Mouse (Mus musculus): ENCODE measurements at regions not wholly inside any gene's neighbourhood (a gene's known extent, or its start where the extent isn't known, plus 50 kb on each side); places are given as distances from the start of the nearest gene placed in this dataset.
"Not testable (repeated sequence)": the region's sequence is repeated elsewhere in the genome, so short reads cannot be mapped to it uniquely, and the experiment has no call there.

DNA sequence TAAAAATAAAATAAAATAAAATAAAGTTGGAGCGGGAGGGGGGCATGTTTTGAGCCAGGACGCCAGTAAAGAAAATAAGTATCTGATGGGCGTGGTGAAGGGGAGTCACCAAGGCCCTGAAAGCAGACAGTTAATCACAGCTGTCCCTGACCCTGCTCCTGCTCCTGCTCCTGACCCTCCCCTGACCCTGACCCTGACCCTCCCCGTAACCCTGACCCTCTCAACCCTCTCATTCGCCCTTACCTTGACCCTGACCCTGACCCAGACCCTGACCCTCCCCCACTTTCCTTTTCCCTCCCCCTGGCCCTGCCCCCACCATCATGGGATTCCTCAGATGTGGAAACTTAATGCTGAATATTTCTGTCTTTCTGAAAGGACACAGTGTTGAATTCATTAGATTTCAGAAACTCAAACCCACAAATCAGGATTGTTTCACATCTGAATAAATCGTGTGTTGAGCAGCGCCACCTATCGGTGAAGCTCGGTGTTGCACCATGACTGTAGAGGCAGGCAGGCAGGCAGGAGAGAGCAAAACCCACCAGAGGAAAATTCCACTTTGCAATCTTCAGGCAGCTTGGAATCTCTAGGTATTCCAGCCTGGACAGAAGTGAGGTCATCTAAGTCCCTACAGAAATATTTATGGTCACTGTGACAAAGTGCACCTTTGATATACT lies 145.9 kb upstream of the Rhobtb1 start:
- ATAC-seq: peak; percentile 24; the same call in 1 of the 2 replicates
- Histone ChIP-seq H3K9me3 (replicated peaks) (no peaks in the 10 kb centered on the region; the same call in 1 of the 2 replicates), H3K36me3 (ENCODE audit: poor library complexity, severe bottlenecking) (no peaks in the 10 kb centered on the region), H3K4me1 (no peaks in the 10 kb centered on the region), H3K9ac (no peak overlapping the region), H3K27ac (no peak overlapping the region), H3K4me3 (no peak overlapping the region), H3K27me3 (no peaks in the 10 kb centered on the region), H3K4me2 (no peak overlapping the region)
- WGBS: 49% methylated on average over 9 of the region's 9 CpGs

DNA sequence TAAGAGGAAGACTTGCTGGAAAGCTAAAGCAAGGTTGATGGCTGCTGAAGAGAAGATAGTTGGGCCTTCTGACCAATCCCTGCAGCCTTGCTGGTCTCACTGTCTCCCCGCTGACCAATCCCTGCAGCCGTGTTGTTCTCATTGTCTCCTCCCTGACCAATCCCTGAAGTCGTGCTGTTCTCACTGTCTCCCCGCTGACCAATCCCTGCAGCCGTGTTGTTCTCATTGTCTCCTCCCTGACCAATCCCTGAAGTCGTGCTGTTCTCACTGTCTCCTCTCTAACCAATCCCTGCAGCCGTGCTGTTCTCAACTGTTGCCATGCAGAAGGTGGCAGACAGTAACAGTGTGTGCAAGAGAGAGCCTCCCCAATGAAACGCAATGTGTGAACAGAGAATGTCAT lies 142.6 kb upstream of the Rhobtb1 start:
- H3K36me3 ChIP-seq (ENCODE audit: poor library complexity, severe bottlenecking); H3K4me1 ChIP-seq; H3K4me2 ChIP-seq; H3K27me3 ChIP-seq; H3K9ac ChIP-seq; ATAC-seq; H3K4me3 ChIP-seq; H3K9me3 ChIP-seq (replicated peaks); H3K27ac ChIP-seq: not testable (repeated sequence)
- WGBS: 93% methylated on average over 8 of the region's 8 CpGs

- peak; percentile 50; the same call in 1 of the 2 replicates for ATAC-seq
- H3K4me2 ChIP-seq: peak overlapping the region; percentile 18; the same call in 1 of the 2 replicates
- H3K27ac ChIP-seq: peak overlapping the region; percentile 25; the same call in 1 of the 2 replicates
- no peaks in the 10 kb centered on the region for H3K4me1 ChIP-seq
- H3K4me3 ChIP-seq: no peak overlapping the region
- H3K9ac ChIP-seq: no peak overlapping the region
- no peaks in the 10 kb centered on the region for H3K27me3 ChIP-seq
- WGBS: 72% methylated on average over 30 of the region's 30 CpGs
- no peaks in the 10 kb centered on the region for H3K36me3 ChIP-seq (ENCODE audit: poor library complexity, severe bottlenecking)
- no peaks in the 10 kb centered on the region for H3K9me3 ChIP-seq (replicated peaks)
Measured at GRCm38 (mm10) chr10:69020811-69021743, 130.2 kb upstream of the Rhobtb1 start.

DNA sequence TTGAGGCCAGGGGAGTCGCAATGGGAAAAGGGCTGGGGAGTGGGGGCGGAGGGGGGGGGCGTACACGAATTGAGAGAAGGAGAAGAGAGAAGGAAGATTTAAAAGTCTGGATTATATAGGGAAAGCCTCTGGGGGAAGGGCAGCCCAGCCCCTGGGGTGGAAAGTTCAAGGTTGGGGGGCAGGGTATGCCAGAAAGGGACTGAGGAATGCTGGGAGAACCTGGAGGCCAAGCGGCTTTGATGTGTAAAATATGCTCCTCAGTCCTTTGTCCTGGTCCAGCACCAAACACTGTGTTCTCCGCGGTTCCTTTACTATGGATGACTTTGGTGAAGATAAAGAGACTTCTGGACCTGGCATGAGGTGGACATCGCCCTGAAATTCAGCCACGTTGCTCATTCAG lies 117.8 kb upstream of the Rhobtb1 start:
- no peak overlapping the region for H3K27ac ChIP-seq
- WGBS: 73% methylated on average over 9 of the region's 9 CpGs

DNA sequence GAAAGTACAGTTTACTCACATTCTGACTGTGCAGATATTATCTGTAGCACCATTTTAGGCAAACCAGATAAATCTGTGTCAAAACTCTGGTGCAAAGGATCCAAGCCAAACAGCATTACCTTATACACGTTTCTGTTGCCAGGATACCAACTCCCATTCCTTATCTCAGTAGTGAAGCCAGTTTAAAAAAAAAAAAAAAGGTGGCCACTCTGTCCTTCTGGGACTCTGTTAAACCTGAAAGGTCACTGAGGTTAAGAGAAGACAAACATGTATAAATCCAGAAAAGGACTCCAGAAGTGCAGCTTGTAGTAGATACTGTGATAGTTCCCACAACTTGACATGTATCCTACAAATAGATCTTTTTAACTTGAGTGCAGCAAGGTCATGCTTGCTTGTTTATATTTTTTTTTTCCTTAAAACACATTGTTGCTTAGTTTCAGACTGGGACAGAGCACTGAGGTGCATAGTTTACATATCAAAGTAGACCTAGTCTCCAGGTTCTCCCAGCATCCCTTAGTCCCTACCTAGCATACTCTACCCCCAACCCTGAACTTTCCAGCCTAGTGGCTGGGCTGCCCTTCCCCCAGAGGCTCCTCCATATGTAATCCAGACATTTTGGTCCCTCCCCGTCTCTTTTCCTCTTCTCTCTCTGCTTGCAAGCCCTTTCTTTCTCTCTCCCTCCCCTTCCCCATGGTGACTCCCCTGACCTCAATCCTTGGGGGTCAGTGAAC lies 116.7 kb upstream of the Rhobtb1 start:
- Histone ChIP-seq H3K27ac (no peak overlapping the region), H3K4me2 (no peak overlapping the region), H3K9ac (no peak overlapping the region), H3K4me1 (no peaks in the 10 kb centered on the region), H3K27me3 (no peaks in the 10 kb centered on the region), H3K9me3 (replicated peaks) (no peaks in the 10 kb centered on the region; the same call in 1 of the 2 replicates), H3K4me3 (no peak overlapping the region), H3K36me3 (ENCODE audit: poor library complexity, severe bottlenecking) (no peaks in the 10 kb centered on the region)
- no peak for ATAC-seq
- WGBS: 60% methylated on average over 2 of the region's 2 CpGs

More for the DNA sequence above, 117.8 kb upstream of the Rhobtb1 start:
- H3K4me3 ChIP-seq: no peak overlapping the region
- no peaks in the 10 kb centered on the region for H3K4me1 ChIP-seq
- H3K27me3 ChIP-seq: no peaks in the 10 kb centered on the region
- no peak overlapping the region for H3K9ac ChIP-seq
- no peak for ATAC-seq
- H3K36me3 ChIP-seq (ENCODE audit: poor library complexity, severe bottlenecking): no peaks in the 10 kb centered on the region
- no peaks in the 10 kb centered on the region; the same call in 1 of the 2 replicates for H3K9me3 ChIP-seq (replicated peaks)
- no peak overlapping the region for H3K4me2 ChIP-seq

- H3K4me1 ChIP-seq; ATAC-seq; H3K4me2 ChIP-seq; H3K27me3 ChIP-seq; H3K4me3 ChIP-seq; H3K27ac ChIP-seq; H3K9me3 ChIP-seq (replicated peaks); H3K9ac ChIP-seq; H3K36me3 ChIP-seq (ENCODE audit: poor library complexity, severe bottlenecking): not testable (repeated sequence)
- WGBS: 84% methylated on average over 4 of the region's 4 CpGs
Measured at GRCm38 (mm10) chr10:69035536-69035935, 115.7 kb upstream of the Rhobtb1 start.

DNA sequence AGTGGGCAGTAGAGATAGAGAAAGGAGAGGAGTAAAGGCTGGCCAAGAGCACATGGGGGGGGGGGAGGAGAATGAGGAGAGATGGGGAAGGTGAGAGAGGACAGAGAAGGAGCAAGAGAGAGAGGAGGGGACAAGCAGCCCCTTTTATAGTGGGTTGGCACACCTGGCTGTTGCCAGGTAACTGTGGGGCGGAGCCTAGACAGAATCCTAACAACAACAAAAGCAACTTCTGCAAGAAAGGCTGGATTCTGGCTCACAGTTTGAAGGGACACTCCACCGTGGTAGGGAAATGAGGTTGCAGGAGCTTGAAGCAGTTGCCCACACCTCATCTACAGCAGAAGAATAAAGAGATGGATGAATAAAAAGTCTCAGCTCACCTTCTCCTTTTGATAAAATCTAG lies 115.1 kb upstream of the Rhobtb1 start:
- no peaks in the 10 kb centered on the region for H3K27me3 ChIP-seq
- no peaks in the 10 kb centered on the region for H3K36me3 ChIP-seq (ENCODE audit: poor library complexity, severe bottlenecking)
- no peak overlapping the region for H3K4me3 ChIP-seq
- no peaks in the 10 kb centered on the region; the same call in 1 of the 2 replicates for H3K9me3 ChIP-seq (replicated peaks)
- no peak overlapping the region for H3K4me2 ChIP-seq
- no peaks in the 10 kb centered on the region for H3K4me1 ChIP-seq
- no peak overlapping the region for H3K27ac ChIP-seq
- WGBS: 67% methylated on average over 2 of the region's 2 CpGs
- no peak for ATAC-seq
- H3K9ac ChIP-seq: no peak overlapping the region

GRCm38 (mm10) chr10:69044171-69044651 lies 107.0 kb upstream of the Rhobtb1 start:
- no peaks in the 10 kb centered on the region for H3K9me3 ChIP-seq (replicated peaks)
- H3K27me3 ChIP-seq: no peaks in the 10 kb centered on the region
- no peak overlapping the region for H3K9ac ChIP-seq
- H3K4me3 ChIP-seq: no peak overlapping the region
- peak overlapping the region; percentile 65 for H3K27ac ChIP-seq
- H3K4me1 ChIP-seq: peaks cover 16% of the 10 kb centered on the region
- no peaks in the 10 kb centered on the region for H3K36me3 ChIP-seq (ENCODE audit: poor library complexity, severe bottlenecking)
- no peak overlapping the region for H3K4me2 ChIP-seq
- peak; percentile 74 for ATAC-seq
- 40% methylated on average over 12 of the region's 12 CpGs for WGBS

- H3K27me3 ChIP-seq: no peaks in the 10 kb centered on the region
- no peak overlapping the region for H3K4me3 ChIP-seq
- peaks cover 16% of the 10 kb centered on the region for H3K4me1 ChIP-seq
- no peak overlapping the region for H3K9ac ChIP-seq
- no peak overlapping the region for H3K4me2 ChIP-seq
- no peak overlapping the region for H3K27ac ChIP-seq
- ATAC-seq: no peak
- H3K9me3 ChIP-seq (replicated peaks): no peaks in the 10 kb centered on the region
- no peaks in the 10 kb centered on the region for H3K36me3 ChIP-seq (ENCODE audit: poor library complexity, severe bottlenecking)
- 77% methylated on average over 14 of the region's 14 CpGs for WGBS
Measured at GRCm38 (mm10) chr10:69045275-69045674, 106.0 kb upstream of the Rhobtb1 start.

- 44% methylated on average over 10 of the region's 10 CpGs for WGBS
- ATAC-seq: no peak
- H3K9ac ChIP-seq: no peak overlapping the region
- H3K4me1 ChIP-seq: peaks cover 16% of the 10 kb centered on the region
- H3K27me3 ChIP-seq: no peaks in the 10 kb centered on the region
- no peak overlapping the region for H3K4me2 ChIP-seq
- no peaks in the 10 kb centered on the region for H3K9me3 ChIP-seq (replicated peaks)
- no peak overlapping the region for H3K27ac ChIP-seq
- H3K36me3 ChIP-seq (ENCODE audit: poor library complexity, severe bottlenecking): no peaks in the 10 kb centered on the region
- H3K4me3 ChIP-seq: no peak overlapping the region
Measured at GRCm38 (mm10) chr10:69046008-69046555, 105.2 kb upstream of the Rhobtb1 start.

DNA sequence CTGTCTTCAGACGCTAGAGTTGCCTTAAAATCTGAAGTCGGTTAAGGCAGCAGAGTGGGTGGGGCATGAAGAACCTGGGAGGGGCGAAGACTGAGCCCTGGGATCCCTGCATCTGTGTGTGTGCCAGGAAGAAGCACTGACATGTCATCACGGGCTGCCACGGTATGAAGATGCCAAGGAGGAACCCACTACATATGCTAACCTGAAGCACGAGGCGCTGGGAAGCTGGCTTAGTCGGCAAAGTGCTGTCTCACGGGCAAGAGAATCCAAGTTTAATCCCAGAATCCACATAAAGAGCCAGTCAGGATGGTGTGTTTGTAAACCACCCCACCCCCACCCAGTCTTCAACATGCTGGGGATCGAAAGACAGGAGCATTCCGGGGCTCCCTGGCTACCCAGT lies 73.2 kb upstream of the Rhobtb1 start:
- Histone ChIP-seq H3K27ac (no peak overlapping the region), H3K9me3 (replicated peaks) (no peaks in the 10 kb centered on the region), H3K4me2 (no peak overlapping the region), H3K36me3 (ENCODE audit: poor library complexity, severe bottlenecking) (no peaks in the 10 kb centered on the region), H3K4me3 (no peak overlapping the region), H3K27me3 (no peaks in the 10 kb centered on the region), H3K9ac (no peak overlapping the region), H3K4me1 (no peaks in the 10 kb centered on the region)
- no peak for ATAC-seq
- 83% methylated on average over 11 of the region's 11 CpGs for WGBS
